Mouse (Mus musculus): Measurements from ENCODE around the gene Igf2bp1. TPM values are rescaled to one million over a fixed set of nuclear protein-coding genes. Genes with fewer than 3 reads are reported as not detected.
"Not testable (repeated sequence)": the region's sequence is repeated elsewhere in the genome, so short reads cannot be mapped to it uniquely, and the experiment has no call there.

Igf2bp1 gene
- total RNA-seq, 2 experiments from 2014 or later: not detected

- no peak for DNase-seq
These were observed 42.4 kb downstream of the Igf2bp1 start for GRCm38 (mm10) chr11:95963304-95963703.

DNA sequence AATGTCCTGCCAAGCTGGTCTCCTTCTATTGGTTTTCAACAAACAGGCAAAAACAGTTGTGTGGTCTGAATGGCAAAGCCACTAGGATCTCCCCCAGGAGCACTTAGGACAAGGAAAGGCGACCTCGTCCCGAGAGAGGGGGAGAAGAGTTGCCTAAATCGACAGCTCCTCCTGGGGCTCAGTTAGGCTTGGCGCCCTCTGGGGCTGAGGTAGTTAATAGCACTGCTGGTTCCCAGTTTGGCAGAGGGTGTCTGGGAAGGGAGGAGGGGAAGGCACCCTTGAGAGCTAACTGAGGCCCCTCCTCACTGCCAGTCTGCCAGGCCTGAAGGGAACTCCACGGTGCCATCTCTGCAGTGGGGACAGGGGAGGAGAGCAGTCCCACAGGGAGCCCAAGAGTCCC is 46.6 kb downstream of the Igf2bp1 start:
- no peak for DNase-seq

GRCm38 (mm10) chr11:95958251-95958650 is 47.5 kb downstream of the Igf2bp1 start:
- DNase-seq: no peak

- DNase-seq: no peak
These were observed 48.3 kb downstream of the Igf2bp1 start for GRCm38 (mm10) chr11:95957407-95957806.

DNA sequence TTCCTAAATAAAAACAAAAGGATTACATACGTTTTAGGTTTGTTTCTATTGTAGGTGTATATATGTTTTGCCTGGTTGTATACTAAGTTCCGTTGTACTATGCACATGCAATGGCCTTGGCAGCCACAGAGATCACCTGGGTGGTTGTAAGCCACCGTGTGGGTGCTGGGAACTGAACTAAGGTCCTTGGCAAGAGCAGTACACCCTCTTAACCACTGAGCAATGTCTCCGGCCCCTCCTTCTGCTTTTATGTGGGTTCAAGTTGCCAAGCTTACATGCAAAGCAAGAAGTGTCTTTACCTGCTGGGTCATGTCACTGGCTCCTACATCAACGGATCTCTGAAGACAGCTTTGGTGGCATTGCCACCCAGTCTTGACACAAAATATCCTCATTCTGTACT is 52.4 kb downstream of the Igf2bp1 start:
- DNase-seq: no peak

DNA sequence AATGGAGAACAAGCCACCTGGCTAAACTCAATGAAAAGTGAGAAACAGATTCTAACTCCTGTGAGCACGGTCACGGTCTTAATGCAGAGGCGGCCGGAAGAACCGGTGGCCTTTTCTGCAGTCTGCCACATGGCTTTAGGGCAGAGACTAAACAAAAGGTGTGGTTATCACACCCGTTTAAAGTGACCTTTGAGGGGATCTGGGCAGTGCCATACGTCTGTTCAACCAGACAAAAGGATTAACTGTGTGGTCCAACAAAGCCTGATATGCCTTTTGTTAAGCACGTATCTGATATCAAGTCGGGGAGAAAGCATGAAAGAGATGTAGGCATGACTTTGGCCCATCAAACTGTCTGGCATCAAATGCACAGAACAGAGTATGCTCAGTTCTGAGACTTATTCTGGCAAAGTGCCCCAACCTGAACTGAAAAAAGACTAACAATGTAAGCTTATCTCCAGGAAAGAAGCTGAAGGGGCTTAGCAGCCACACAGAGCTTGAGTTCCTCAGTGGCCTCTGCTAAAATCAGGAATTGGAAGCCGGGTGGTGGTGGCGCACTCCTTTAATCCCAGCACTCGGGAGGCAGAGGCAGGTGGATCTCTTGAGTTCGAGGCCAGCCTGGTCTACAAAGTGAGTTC is 59.8 kb downstream of the Igf2bp1 start:
- no peak for DNase-seq

- DNase-seq: no peak
These were observed 65.8 kb downstream of the Igf2bp1 start for GRCm38 (mm10) chr11:95939828-95940507.

DNA sequence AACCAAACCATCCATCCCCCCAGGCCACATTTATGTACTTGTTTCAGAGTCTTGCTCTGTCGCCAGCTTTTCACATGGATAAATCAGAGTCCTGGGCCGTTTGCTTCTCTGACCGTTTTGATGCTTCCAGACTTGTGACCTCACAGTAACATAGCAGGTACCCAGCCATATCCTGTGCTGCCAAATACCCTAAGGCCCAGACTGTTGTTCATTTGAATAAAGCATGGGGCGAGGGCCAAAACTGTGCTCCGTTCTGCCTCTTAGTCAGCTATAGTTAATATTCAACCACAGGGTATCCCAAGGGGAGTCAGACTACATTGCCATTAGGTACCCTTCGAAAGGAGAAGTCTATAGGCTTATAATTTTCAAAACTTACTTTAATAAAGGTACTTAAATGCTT is 69.3 kb downstream of the Igf2bp1 start:
- DNase-seq: no peak

- DNase-seq: not testable (repeated sequence)
These were observed 73.6 kb downstream of the Igf2bp1 start for GRCm38 (mm10) chr11:95932168-95932567.

- no peak for DNase-seq
These were observed 79.3 kb downstream of the Igf2bp1 start for GRCm38 (mm10) chr11:95926398-95926797.

DNA sequence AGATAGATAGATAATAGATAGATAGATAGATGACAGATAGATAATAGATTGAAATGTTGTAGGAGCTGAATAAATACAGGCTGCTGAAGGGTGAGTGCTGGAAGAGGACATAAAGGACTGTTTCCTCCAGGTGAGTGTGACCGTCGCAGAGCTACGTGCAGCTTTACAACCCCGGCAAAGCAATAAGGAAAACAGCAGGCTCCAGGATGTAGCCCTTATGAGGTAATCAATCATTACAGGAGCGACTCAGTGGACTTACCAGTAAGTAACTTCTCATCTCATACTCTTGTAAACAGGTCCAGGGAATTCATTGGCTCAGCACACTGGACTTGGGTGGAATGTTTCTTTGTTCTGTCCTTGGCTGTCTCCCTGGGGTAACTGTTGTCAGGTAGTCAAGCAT is 79.8 kb downstream of the Igf2bp1 start:
- no peak for DNase-seq

GRCm38 (mm10) chr11:95924215-95924614 is 81.5 kb downstream of the Igf2bp1 start:
- DNase-seq: no peak

GRCm38 (mm10) chr11:95923477-95923876 is 82.3 kb downstream of the Igf2bp1 start:
- not testable (repeated sequence) for DNase-seq

DNA sequence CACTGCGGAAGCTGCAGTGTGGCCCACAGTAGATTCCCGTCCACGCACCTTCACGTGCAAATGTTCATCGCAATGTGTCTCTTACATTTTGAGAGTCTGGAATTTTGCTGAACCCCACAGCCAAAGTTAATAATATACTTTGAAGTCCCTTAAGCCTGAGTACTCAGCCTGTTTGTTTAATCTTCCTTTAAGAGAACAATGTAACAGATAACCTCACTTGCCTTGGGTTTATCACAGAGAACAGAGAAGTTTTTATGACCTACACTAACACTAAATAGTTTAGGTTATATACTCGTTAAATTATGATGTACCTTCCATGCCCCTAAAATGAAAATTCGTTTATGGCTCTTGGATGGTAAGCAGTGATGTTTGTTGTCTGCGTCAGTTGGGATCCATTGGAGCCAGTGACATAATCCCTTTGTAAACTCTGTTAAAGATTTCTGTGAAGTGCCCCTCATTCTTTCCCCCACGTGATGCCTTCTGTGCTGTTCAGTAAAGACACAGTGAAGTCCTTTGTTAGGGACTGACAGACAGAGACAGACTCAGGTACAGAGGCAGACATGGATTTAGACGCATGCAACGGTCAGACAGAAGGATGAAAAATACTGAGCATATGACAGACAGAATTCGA is 83.6 kb downstream of the Igf2bp1 start:
- DNase-seq: no peak

DNA sequence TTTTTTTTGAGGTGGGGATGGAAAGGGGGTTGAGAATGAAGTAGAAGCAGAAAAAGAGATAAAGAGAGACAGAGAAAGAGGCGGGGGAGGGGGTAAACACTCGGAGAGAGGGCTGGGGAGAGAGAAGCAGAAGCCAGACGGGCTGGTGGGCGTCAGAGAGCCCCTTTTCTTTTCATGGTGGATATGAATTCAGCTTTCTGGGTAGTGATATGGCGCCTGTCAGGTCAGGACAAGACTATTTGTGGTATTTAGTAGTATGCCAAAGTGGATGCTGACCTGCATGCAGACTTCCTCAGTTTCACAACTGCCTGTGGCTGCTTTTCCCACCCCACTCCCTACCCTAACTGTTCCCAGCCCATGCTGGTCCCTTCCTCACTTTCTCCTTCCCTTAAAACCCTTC is 89.3 kb downstream of the Igf2bp1 start:
- no peak for DNase-seq

- no peak for DNase-seq
These were observed 90.6 kb downstream of the Igf2bp1 start for GRCm38 (mm10) chr11:95915006-95915710.

- no peak for DNase-seq
These were observed 91.2 kb downstream of the Igf2bp1 start, which contains the start of gene B4galnt2 for GRCm38 (mm10) chr11:95914571-95914991. Gene B4galnt2 (minus strand): TSS chr11:95914891.

DNA sequence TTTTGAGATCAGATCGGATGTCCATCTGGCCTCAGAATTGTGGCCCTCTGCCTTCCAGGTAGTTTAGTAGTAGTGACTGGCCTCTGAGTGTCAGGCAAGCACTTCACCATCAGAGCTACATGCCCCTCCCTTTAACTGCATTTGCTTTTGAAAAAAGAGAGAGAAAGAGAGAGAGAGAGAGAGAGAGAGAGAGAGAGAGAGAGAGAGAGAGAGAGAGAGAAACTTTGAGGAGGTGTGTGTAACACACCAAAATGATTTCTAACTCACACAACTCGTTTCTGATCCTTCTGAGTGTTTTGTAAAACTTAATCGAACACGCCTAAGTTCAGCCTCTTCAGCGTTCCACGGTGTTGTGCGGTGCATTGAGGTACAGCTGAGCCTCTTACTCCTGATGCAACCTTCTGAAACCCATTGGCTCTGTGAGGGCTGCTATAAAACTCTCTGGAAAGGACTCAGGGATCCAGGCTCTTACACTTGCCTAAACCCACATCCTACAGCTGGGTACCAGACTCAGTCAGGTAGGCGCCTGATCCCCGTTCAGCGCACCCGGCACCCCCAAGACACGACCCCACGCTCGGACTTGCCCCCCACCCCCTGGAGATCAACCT is 91.7 kb downstream of the Igf2bp1 start:
- no peak for DNase-seq

DNA sequence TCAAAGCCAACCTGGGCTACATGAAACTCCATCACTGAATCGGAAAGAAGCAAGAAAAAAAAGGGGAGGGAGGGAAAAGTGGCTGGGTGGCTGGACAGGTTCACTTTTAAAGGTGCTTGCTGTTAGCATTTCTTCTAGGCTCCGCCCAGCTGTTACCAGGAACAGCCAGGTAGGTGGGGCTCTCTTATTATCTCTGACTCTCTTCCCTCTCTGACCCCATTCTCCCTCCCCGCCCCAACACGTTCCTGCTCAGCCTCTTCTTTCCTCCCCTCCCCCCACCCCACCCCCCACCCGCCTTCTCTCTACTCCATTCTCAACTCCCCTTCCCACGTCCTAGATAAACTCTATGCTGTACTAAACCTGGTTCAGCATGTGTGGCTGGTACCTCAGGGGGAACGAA is 94.2 kb downstream of the Igf2bp1 start:
- no peak for DNase-seq

DNA sequence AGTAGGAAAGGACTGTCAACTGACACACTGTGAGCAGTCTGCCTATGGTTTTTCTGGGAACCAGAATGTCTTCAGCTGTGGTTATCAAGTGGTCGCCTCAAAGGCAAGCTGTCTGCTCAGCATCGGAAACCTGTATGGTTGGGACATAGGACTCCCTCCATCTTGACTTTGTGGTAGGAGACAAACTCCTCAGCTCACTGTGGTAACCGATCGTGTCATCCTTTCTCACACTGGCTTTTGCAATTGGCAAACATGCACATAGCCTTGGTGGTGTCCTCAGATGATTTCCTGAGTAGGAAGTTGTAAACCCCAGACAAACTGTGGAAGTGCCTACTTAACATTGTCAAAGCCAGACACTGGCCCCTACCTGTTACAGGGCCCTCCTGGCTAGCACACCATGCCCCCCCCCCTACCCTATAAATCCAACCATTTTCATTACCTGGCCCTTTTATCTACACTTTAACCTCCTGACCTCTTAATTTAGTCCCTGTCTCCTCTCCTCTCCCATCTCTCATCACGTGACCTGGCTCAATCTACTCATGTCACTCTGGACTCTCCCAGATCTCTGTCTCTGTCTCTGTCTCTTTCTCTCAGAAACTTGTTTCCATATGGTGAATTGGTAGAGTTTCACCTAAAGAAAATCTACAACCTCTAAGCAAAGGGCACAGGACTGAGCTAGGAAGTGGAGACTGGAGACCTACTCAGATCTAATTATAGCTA is 97.8 kb downstream of the Igf2bp1 start:
- DNase-seq: no peak
